Mouse (Mus musculus) stomach, postnatal 0 days (tissue): ENCODE measurements around the gene Negr1.

Experiments
- CTCF ChIP-seq: IDR thresholded peaks from 2 replicates; pipeline ENCODE4 v1.5.1; 2016; ENCODE audit warnings: antibody characterized with exemption, low read depth, mild to moderate bottlenecking, moderate library complexity
- EP300 ChIP-seq: optimal IDR thresholded peaks from 2 replicates; pipeline ENCODE3; 2016; ENCODE audit warnings: antibody characterized with exemption

DNA sequence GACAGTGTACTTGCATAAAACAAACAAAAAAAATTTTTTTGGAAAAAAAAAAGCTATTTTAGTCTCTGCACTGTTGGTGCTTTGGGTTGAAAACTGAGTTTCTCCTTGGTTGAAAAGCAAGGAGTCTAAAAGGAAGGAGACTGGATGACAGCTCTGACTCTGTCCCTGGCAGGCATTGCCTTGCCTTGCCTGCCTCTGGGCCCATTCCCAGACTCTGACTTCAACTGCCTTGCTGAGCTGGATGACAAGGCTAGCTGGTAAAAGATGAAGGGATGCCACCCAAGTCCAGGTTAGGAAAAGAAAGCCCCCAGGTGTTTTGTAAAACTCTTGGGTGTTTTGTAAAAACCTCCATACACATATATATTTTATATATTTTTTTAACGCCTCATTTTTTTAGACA is 712.5 kb downstream of the Negr1 start:
- no peak for TF ChIP-seq CTCF
- no peak for TF ChIP-seq EP300
